Mouse (Mus musculus): ENCODE data around the gene Rora.
A peak's percentile ranks its signal among the peaks of the same experiment; 100 is the strongest.

- no peak for TF ChIP-seq EP300 (optimal IDR thresholded peaks at IDR 0.05)
- TF ChIP-seq CTCF (IDR thresholded peaks at IDR 0.05; ENCODE audit: low read depth), result peak; percentile 23; the same call in 1 of the 2 replicates
Measured at GRCm38 (mm10) chr9:69381741-69382140, 728.2 kb downstream of the Rora start.

Data from stomach, postnatal 0 days (tissue).